Mouse (Mus musculus): ENCODE results near the gene Isg20.

Gene Isg20

DNA sequence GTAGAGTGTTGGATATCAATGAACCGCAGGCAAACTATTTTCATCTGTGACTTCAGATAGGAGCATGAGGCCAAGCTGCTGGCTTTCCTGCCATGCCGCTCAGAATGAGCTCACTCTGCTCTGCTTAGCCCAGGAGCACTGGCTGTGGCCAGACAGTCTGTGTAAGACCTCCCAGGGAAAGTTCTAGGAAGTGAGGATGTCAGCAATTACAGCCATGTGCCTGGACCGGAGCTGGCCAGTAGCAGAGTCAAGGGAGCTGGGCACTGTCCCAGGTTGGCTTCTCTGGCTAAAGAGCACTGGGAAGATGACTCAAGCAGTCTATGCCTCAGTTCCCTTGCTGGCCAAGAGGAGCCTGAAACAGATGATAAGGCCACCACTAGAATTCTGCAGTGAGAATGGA is 50.7 kb downstream of the Isg20 start:
- DNase-seq = no peak

Data from lung, postnatal 36 days (tissue).